Mouse (Mus musculus) forebrain, postnatal 0 days (tissue): Measurements from ENCODE around the gene Mlycd. TPM values are rescaled to one million over a fixed set of nuclear protein-coding genes. Genes with fewer than 3 reads are reported as not detected.

Experiments
- ATAC-seq: fragments of 200-750 bp; cut with Nextera tagmentation; 2 replicates; pipeline ENCODE4 v1.8.0; 2017; ENCODE audit warnings: mild to moderate bottlenecking, moderate library complexity
- DNase-seq: peaks from one replicate; pipeline ENCODE4 v3.0.0-alpha.2; 2015
- H3K27ac ChIP-seq: fragments of 300-500 bp; sonication (generic); 2 replicates; pipeline ENCODE4 v1.5.1; 2014; ENCODE audit warnings: low read depth, mild to moderate bottlenecking, antibody characterized with exemption, low read length, moderate library complexity, mixed read lengths
- H3K27me3 ChIP-seq: fragments of 300-500 bp; sonication (generic); 2 replicates; pipeline ENCODE4 v1.6.1; 2014; ENCODE audit warnings: mild to moderate bottlenecking, low read length, mixed read lengths; ENCODE audit not compliant: insufficient read depth
- H3K36me3 ChIP-seq: fragments of 300-500 bp; sonication (generic); 2 replicates; pipeline ENCODE4 v1.6.1; 2014; ENCODE audit warnings: mild to moderate bottlenecking, moderate library complexity; ENCODE audit not compliant: insufficient read depth
- H3K4me1 ChIP-seq: fragments of 300-500 bp; sonication (generic); 2 replicates; pipeline ENCODE4 v1.6.1; 2014; ENCODE audit warnings: antibody characterized with exemption; ENCODE audit not compliant: insufficient read depth
- H3K4me2 ChIP-seq: fragments of 300-500 bp; sonication (generic); 2 replicates; pipeline ENCODE4 v1.6.1; 2014; ENCODE audit warnings: low read depth, mild to moderate bottlenecking, moderate library complexity
- H3K4me3 ChIP-seq: fragments of 300-500 bp; sonication (generic); 2 replicates; pipeline ENCODE4 v1.5.1; 2014; ENCODE audit warnings: low read depth, low read length, mixed read lengths
- H3K9ac ChIP-seq: fragments of 300-500 bp; sonication (generic); 2 replicates; pipeline ENCODE4 v1.6.1; 2014; ENCODE audit warnings: mild to moderate bottlenecking
- H3K9me3 ChIP-seq: fragments of 300-500 bp; sonication (generic); 2 replicates; pipeline ENCODE4 v1.6.1; 2016; ENCODE audit warnings: low read length
- CTCF ChIP-seq: sonication (generic); IDR thresholded peaks from 2 replicates; pipeline ENCODE4 v1.5.1; 2016; ENCODE audit warnings: antibody characterized with exemption, control low read depth, low read depth
- WGBS: fragments of 180-500 bp; shearing (Covaris S2); extraction: QIAGEN DNeasy Blood & Tissue Kit; methylation state at CpG from one replicate; pipeline ENCODE4 v1.1.7; 2014; 5-methylcytosine and 5-hydroxymethylcytosine counted together
- polyA plus RNA-seq: library from polyadenylated mRNA; unstranded; fragments of >200 nt; fragmentation: Nextera tagmentation; extraction: Ambion mirVana; gene quantifications from 2 replicates; pipeline ENCODE4 v1.2.1, GENCODE M21; 2015
- total RNA-seq: library from RNA; depleted of rRNA; stranded (reverse); fragments of >200 nt; gene quantifications from 2 replicates; pipeline ENCODE4 v1.2.3, GENCODE M21; 2014

The Mlycd gene
- total and polyA plus RNA-seq, 2 experiments from 2014 or later: 21.3 to 27.6 TPM

GRCm38 (mm10) chr8:119400904-119401303 is 6.2 kb downstream of the Mlycd start:
- WGBS: 89% methylated on average over 3 of the region's 3 CpGs

GRCm38 (mm10) chr8:119403912-119404311 is 9.2 kb downstream of the Mlycd start:
- Histone ChIP-seq H3K9me3 (no peaks in the 10 kb centered on the region), H3K4me2 (no peak overlapping the region), H3K27me3 (no peaks in the 10 kb centered on the region), H3K36me3 (peaks cover 45% of the 10 kb centered on the region), H3K4me3 (no peak overlapping the region), H3K9ac (no peak overlapping the region), H3K4me1 (no peaks in the 10 kb centered on the region), H3K27ac (no peak overlapping the region)
- ATAC-seq (no peak), DNase-seq (no peak)
- TF ChIP-seq CTCF: no peak
- 77% methylated on average over 10 of the region's 10 CpGs for WGBS

More at GRCm38 (mm10) chr8:119400904-119401303, 6.2 kb downstream of the Mlycd start:
- no peak for DNase-seq
- Histone ChIP-seq H3K9ac (no peak overlapping the region), H3K4me2 (no peak overlapping the region), H3K27ac (no peak overlapping the region), H3K9me3 (no peaks in the 10 kb centered on the region), H3K4me3 (no peak overlapping the region), H3K36me3 (peaks cover 19% of the 10 kb centered on the region), H3K4me1 (peaks cover 2% of the 10 kb centered on the region; the same call in 1 of the 2 replicates), H3K27me3 (no peaks in the 10 kb centered on the region)
- TF ChIP-seq CTCF: no peak
- no peak for ATAC-seq

- no peak for ATAC-seq
- no peak for TF ChIP-seq CTCF
Measured at GRCm38 (mm10) chr8:119404648-119405047, 10.0 kb downstream of the Mlycd start.

GRCm38 (mm10) chr8:119408311-119408710 is 13.6 kb downstream of the Mlycd start:
- WGBS: 90% methylated on average over 8 of the region's 8 CpGs
- Histone ChIP-seq H3K27ac (no peak overlapping the region), H3K9ac (no peak overlapping the region), H3K4me1 (no peaks in the 10 kb centered on the region), H3K9me3 (no peaks in the 10 kb centered on the region), H3K27me3 (no peaks in the 10 kb centered on the region), H3K36me3 (peaks cover 62% of the 10 kb centered on the region), H3K4me3 (no peak overlapping the region), H3K4me2 (no peak overlapping the region)
- no peak for TF ChIP-seq CTCF
- DNase-seq (no peak), ATAC-seq (no peak)

More at GRCm38 (mm10) chr8:119404648-119405047, 10.0 kb downstream of the Mlycd start:
- Histone ChIP-seq H3K9ac (no peak overlapping the region), H3K27me3 (no peaks in the 10 kb centered on the region), H3K4me1 (no peaks in the 10 kb centered on the region), H3K27ac (no peak overlapping the region), H3K9me3 (no peaks in the 10 kb centered on the region), H3K4me2 (no peak overlapping the region), H3K4me3 (no peak overlapping the region), H3K36me3 (peaks cover 52% of the 10 kb centered on the region)
- DNase-seq: no peak
- WGBS: 94% methylated on average over 5 of the region's 5 CpGs

- ATAC-seq (no peak), DNase-seq (no peak)
- Histone ChIP-seq H3K9ac (no peak overlapping the region), H3K27me3 (no peaks in the 10 kb centered on the region), H3K27ac (no peak overlapping the region), H3K4me2 (no peak overlapping the region), H3K4me1 (no peaks in the 10 kb centered on the region), H3K4me3 (no peak overlapping the region), H3K9me3 (no peaks in the 10 kb centered on the region), H3K36me3 (peaks cover 49% of the 10 kb centered on the region)
- WGBS: 59% methylated on average over 10 of the region's 10 CpGs
- TF ChIP-seq CTCF: no peak
Measured at GRCm38 (mm10) chr8:119412037-119412734, 17.5 kb downstream of the Mlycd start.

GRCm38 (mm10) chr8:119412735-119413498 is 18.2 kb downstream of the Mlycd start:
- ATAC-seq: peak; percentile 83

GRCm38 (mm10) chr8:119413605-119414004 is 18.9 kb downstream of the Mlycd start:
- no peak overlapping the region for H3K4me3 ChIP-seq
- ATAC-seq (no peak), DNase-seq (no peak)
- no peak overlapping the region for H3K27ac ChIP-seq
- no peak overlapping the region for H3K9ac ChIP-seq
- H3K36me3 ChIP-seq: peaks cover 34% of the 10 kb centered on the region
- no peak overlapping the region for H3K4me2 ChIP-seq
- H3K9me3 ChIP-seq: no peaks in the 10 kb centered on the region
- no peak for TF ChIP-seq CTCF
- 83% methylated on average over 10 of the region's 10 CpGs for WGBS
- no peaks in the 10 kb centered on the region for H3K27me3 ChIP-seq
- H3K4me1 ChIP-seq: no peaks in the 10 kb centered on the region

More at GRCm38 (mm10) chr8:119412735-119413498, 18.2 kb downstream of the Mlycd start:
- no peaks in the 10 kb centered on the region for H3K9me3 ChIP-seq
- H3K27ac ChIP-seq: no peak overlapping the region
- no peaks in the 10 kb centered on the region for H3K4me1 ChIP-seq
- H3K4me3 ChIP-seq: no peak overlapping the region
- no peaks in the 10 kb centered on the region for H3K27me3 ChIP-seq
- peak; percentile 88 for DNase-seq
- peak; percentile 97 for TF ChIP-seq CTCF
- WGBS: 9% methylated on average over 18 of the region's 18 CpGs
- H3K36me3 ChIP-seq: peaks cover 41% of the 10 kb centered on the region
- H3K4me2 ChIP-seq: peak overlapping the region; percentile 40
- 0 out of 2 replicates have a peak overlapping the region, but pooled peaks have one; percentile 15 for H3K9ac ChIP-seq
